In genomic region chrX:99409331-99409730, GRCm38 (mm10) we compare ENCODE assay signal across 12 mouse cellular contexts.
"Had no signal": no experiment of that assay in that cellular context is flagged by ENCODE, and none has a peak within 500 bp of the region (broad histone marks: within the 10 kb centered on the region; RNA-seq: fewer than 3 reads in every experiment).

No protein-coding gene starts in this region.

- ATAC-seq: intestine, postnatal 0 days; liver, postnatal 0 days; midbrain, embryonic 16.5 days had no signal

- H3K9me3 ChIP-seq: liver, embryonic 13.5 days; lung, embryonic 15.5 days; midbrain, embryonic 12.5 days; neural tube, embryonic 13.5 days had no signal

- H3K4me1 ChIP-seq: liver, embryonic 13.5 days; lung, embryonic 15.5 days; midbrain, embryonic 12.5 days had no signal

- H3K4me3 ChIP-seq: layer of hippocampus, adult 2 months; liver, embryonic 13.5 days; lung, embryonic 15.5 days; midbrain, embryonic 12.5 days; neural tube, embryonic 13.5 days had no signal

- H3K27ac ChIP-seq: layer of hippocampus, adult 2 months; liver, embryonic 13.5 days; lung, embryonic 15.5 days; midbrain, embryonic 12.5 days; neural tube, embryonic 13.5 days had no signal

- H3K4me2 ChIP-seq: liver, embryonic 13.5 days; lung, embryonic 15.5 days; midbrain, embryonic 12.5 days; neural tube, embryonic 13.5 days had no signal

- H3K36me3 ChIP-seq: liver, embryonic 13.5 days; lung, embryonic 15.5 days; midbrain, embryonic 12.5 days; neural tube, embryonic 13.5 days had no signal

- DNase-seq: kidney, adult 8-10 months; kidney, postnatal 10 days; kidney, postnatal 4 days; liver, embryonic 13.5 days; liver, postnatal 0 days; right cerebral cortex, postnatal 14 days had no signal

- H3K9ac ChIP-seq: liver, embryonic 13.5 days; liver, postnatal 0 days; lung, embryonic 15.5 days; midbrain, embryonic 12.5 days; neural tube, embryonic 13.5 days had no signal
